Mouse (Mus musculus): ENCODE results near the gene Gm49661.

The Gm49661 gene

GRCm38 (mm10) chr8:84969241-84970134 is at the start of gene Gm49661, which contains the start of the genes Prdx2 and Rnaseh2a:
Gene Gm49661 (minus strand): TSS chr8:84969433.
Gene Prdx2 (plus strand): TSS chr8:84969587.
Gene Rnaseh2a (minus strand): TSS chr8:84969767.
- DNase-seq (ENCODE audit: low read depth, low spot score) = peak; percentile 79

GRCm38 (mm10) chr8:85017209-85017608 is 48.0 kb upstream of the Gm49661 start:
- no peak for DNase-seq (ENCODE audit: low read depth, low spot score)

- no peak for DNase-seq (ENCODE audit: low read depth, low spot score)
Measured at GRCm38 (mm10) chr8:85016724-85017123, 47.5 kb upstream of the Gm49661 start.

- DNase-seq (ENCODE audit: low read depth, low spot score) = no peak
Measured at GRCm38 (mm10) chr8:85014431-85014830, 45.2 kb upstream of the Gm49661 start, which contains the start of gene Best2. Gene Best2 (minus strand): TSS chr8:85014531.

- DNase-seq (ENCODE audit: low read depth, low spot score) = peak; percentile 90
Measured at GRCm38 (mm10) chr8:85013230-85013840, 44.1 kb upstream of the Gm49661 start.

- DNase-seq (ENCODE audit: low read depth, low spot score) = no peak
Measured at GRCm38 (mm10) chr8:85011242-85011641, 42.0 kb upstream of the Gm49661 start.

GRCm38 (mm10) chr8:85007686-85008085 is 38.5 kb upstream of the Gm49661 start:
- DNase-seq (ENCODE audit: low read depth, low spot score) = peak; percentile 67

GRCm38 (mm10) chr8:84997649-84998295 is 28.5 kb upstream of the Gm49661 start:
- DNase-seq (ENCODE audit: low read depth, low spot score) = peak; percentile 95

GRCm38 (mm10) chr8:84996978-84997377 is 27.7 kb upstream of the Gm49661 start:
- DNase-seq (ENCODE audit: low read depth, low spot score) = no peak

GRCm38 (mm10) chr8:84995680-84996079 is 26.4 kb upstream of the Gm49661 start:
- DNase-seq (ENCODE audit: low read depth, low spot score) = no peak

- DNase-seq (ENCODE audit: low read depth, low spot score) = no peak
Measured at GRCm38 (mm10) chr8:84994375-84994774, 25.1 kb upstream of the Gm49661 start.

- peak; percentile 75 for DNase-seq (ENCODE audit: low read depth, low spot score)
Measured at GRCm38 (mm10) chr8:84990836-84991235, 21.6 kb upstream of the Gm49661 start.

GRCm38 (mm10) chr8:84990349-84990748 is 21.1 kb upstream of the Gm49661 start, which contains the start of gene Hook2:
Gene Hook2 (plus strand): TSS chr8:84990603.
- peak; percentile 100 for DNase-seq (ENCODE audit: low read depth, low spot score)

- DNase-seq (ENCODE audit: low read depth, low spot score) = peak; percentile 94
Measured at GRCm38 (mm10) chr8:84989810-84990209, 20.6 kb upstream of the Gm49661 start.

GRCm38 (mm10) chr8:84989311-84989731 is 20.1 kb upstream of the Gm49661 start:
- peak; percentile 41 for DNase-seq (ENCODE audit: low read depth, low spot score)

- no peak for DNase-seq (ENCODE audit: low read depth, low spot score)
Measured at GRCm38 (mm10) chr8:84987903-84988302, 18.7 kb upstream of the Gm49661 start.

- no peak for DNase-seq (ENCODE audit: low read depth, low spot score)
Measured at GRCm38 (mm10) chr8:84987388-84987787, 18.2 kb upstream of the Gm49661 start.

- no peak for DNase-seq (ENCODE audit: low read depth, low spot score)
Measured at GRCm38 (mm10) chr8:84986379-84986945, 17.2 kb upstream of the Gm49661 start.

GRCm38 (mm10) chr8:84985684-84986378 is 16.6 kb upstream of the Gm49661 start:
- peak; percentile 99 for DNase-seq (ENCODE audit: low read depth, low spot score)

GRCm38 (mm10) chr8:84985049-84985683 is 15.9 kb upstream of the Gm49661 start:
- peak; percentile 74 for DNase-seq (ENCODE audit: low read depth, low spot score)
